Mouse (Mus musculus) adrenal gland, postnatal 36 days (tissue): ENCODE data around the gene Nop53. TPM values are rescaled to one million over a fixed set of nuclear protein-coding genes. Genes with fewer than 3 reads are reported as not detected.
"Not testable (repeated sequence)": the region's sequence is repeated elsewhere in the genome, so short reads cannot be mapped to it uniquely, and the experiment has no call there.

ENCODE experiments used
- DNase-seq, 2 experiments: peaks; one replicate each; pipeline ENCODE4 v3.0.0; 2021; ENCODE audit warnings: mixed read lengths in 1 of 2
- total RNA-seq, 2 experiments: library from RNA; stranded (reverse); gene quantifications; 2 replicates each; pipeline ENCODE4 v1.2.3; 2021

Gene Nop53
- total RNA-seq, 2 experiments from 2014 or later, result 181 to 189 TPM

DNA sequence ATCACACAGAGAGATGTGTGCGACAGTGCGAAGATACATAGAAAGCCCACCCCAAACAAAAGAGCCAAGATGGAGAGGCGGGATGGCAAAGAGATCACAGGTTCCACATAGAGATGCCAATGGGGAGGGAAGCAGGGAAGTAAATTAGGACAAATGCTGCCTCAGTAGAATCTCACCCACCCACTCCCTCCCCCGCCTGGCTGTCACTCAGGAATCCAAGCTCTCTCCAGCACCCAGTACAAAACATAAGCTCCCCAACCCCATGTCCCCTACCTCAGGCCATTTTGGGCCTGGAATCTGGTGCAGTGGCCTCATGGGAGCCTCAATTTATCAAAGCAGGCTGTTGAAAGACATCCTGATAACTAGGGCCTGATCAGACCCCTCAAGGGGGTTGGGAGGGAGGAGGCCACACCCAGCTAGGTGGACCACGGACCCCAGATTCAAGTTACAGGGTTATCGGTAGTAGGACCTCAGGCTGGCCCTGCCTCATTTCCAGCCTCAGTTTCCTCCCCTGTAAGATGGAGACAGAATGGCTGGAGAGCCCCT, 25.2 kb downstream of the Nop53 start:
- no peak for DNase-seq

- no peak for DNase-seq
Measured at GRCm38 (mm10) chr7:15919947-15920346, 25.9 kb downstream of the Nop53 start.

DNA sequence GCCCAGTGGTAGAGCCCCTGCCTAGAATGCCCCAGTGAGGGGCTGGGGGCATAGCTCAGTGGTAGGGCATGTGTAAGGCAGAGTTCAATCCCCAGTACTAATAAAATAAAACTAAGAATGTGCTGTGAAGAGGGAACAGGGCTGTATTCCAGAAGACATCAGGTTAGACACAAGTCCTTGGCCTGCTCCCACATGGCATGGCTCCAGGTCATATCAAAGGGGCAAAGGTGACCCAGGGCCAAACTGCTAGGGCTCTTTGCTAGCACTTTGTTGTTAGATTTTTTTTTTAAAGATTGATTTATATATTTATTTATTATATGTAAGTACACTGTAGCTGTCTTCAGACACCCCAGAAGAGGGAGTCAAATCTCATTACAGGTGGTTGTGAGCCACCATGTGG, 27.5 kb downstream of the Nop53 start:
- DNase-seq, result peak; percentile 20 to 40

- DNase-seq, result no peak
Measured at GRCm38 (mm10) chr7:15916996-15917395, 28.9 kb downstream of the Nop53 start.

- DNase-seq, result no peak
Measured at GRCm38 (mm10) chr7:15916134-15916723, 29.6 kb downstream of the Nop53 start.

- not testable (repeated sequence) for DNase-seq
Measured at GRCm38 (mm10) chr7:15915695-15916094, 30.2 kb downstream of the Nop53 start.

- DNase-seq, result no peak
Measured at GRCm38 (mm10) chr7:15914751-15915150, 31.1 kb downstream of the Nop53 start.

DNA sequence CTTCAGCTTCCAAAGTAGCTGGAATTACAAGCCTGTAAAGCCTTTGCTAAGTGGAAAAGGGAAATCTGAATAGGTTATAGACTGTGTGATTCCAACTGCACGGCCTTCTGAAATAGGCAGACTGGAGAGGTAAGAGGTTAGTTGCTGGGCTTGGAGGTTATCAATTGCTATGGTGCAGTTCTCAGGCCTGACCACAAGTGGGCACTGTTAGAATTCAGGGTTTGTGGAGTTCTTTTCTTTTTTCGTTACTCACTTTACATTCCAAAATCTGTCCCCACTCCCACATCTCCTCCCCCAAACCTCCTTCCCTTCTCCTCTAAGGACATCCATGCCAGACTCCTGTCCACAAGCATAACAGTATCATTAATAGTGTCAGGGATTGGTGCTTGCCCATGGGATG, 31.6 kb downstream of the Nop53 start:
- peak; percentile 25 to 44 for DNase-seq

GRCm38 (mm10) chr7:15912183-15912582, 33.7 kb downstream of the Nop53 start:
- peak; percentile 73 to 82 for DNase-seq

GRCm38 (mm10) chr7:15910521-15910920, 35.4 kb downstream of the Nop53 start:
- DNase-seq, result no peak

GRCm38 (mm10) chr7:15907971-15908590, 37.8 kb downstream of the Nop53 start:
- no peak for DNase-seq

DNA sequence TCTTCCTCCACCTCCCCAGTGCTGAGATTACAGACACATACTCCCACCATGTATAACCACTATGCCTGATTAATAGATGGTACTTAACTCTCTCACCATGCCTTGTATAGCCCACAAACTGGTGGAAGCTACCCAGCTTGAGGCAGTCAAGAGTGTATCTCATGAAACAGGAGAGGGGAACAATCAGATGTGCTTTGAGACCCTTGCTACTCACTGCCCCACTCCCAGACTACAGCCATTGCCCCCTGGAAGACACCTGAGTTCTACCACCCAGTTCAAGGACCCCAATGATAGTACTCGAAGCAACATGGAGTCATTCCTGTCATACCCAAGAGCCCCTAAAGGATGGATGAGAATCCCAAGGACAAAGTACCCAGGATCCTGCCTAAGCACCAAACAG, 39.3 kb downstream of the Nop53 start:
- no peak for DNase-seq

DNA sequence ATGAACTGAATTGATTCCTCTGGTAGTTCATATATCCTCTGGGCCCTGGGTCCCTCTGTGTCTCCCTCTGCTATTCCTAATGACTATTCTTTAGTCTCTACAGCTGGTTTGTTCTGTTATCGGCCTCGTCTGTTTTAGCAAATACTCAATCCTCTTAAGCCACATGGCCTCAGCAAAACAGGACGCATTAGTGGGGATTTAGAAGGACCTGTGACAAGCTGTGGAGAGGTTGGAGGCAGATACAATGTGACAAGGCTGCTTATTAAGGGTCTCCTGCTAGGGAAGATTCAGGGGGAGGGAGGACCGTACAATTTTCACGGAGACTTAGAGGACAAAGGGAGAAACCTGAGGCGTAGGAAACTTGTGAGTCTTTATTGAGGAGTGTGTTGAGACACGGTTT, 40.0 kb downstream of the Nop53 start:
- DNase-seq, result no peak

GRCm38 (mm10) chr7:15901366-15902048, 44.4 kb downstream of the Nop53 start:
- no peak for DNase-seq

DNA sequence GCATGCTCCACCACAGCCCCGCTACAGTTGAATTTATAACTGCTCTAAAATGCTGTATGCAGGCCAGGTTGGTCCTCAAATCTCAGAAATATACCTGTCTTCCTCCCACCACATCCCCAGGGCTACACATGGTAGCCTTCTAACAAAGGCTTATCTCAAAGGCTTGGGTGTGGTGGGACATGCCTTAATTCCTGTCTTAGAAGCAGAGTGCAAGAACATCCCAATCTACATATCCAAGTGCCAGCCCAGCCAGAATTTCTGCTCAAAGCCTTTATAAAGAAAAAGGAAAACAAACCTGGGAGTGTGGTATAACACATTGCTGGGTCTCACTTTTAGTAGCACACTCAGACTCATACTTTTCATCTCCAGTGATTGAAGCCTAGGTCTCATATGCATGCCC, 51.6 kb downstream of the Nop53 start:
- DNase-seq, result no peak

Other genes starting within 250 kb of the Nop53 start
- gene Obox5, start 195.9 kb downstream of the Nop53 start, total RNA-seq, result not detected
- not detected for gene Obox6, start 106.4 kb downstream of the Nop53 start, total RNA-seq
- not detected for gene Crx, start 66.1 kb downstream of the Nop53 start, total RNA-seq
- not detected for gene Crxos, start 63.5 kb downstream of the Nop53 start, total RNA-seq
- 100 to 1,000 TPM; 174 to 216 TPM for gene Selenow, start 23.7 kb downstream of the Nop53 start, total RNA-seq
- gene Ehd2, start 21.5 kb upstream of the Nop53 start, total RNA-seq, result 10 to 100 TPM; 36.7 to 85.9 TPM
- 1 to 10 TPM; 9.4 to 9.9 TPM for gene Bicra, start 101.8 kb upstream of the Nop53 start, total RNA-seq
- gene Zfp541, start 115.7 kb upstream of the Nop53 start, total RNA-seq, result under 1 TPM; 0.10 to 0.13 TPM
- 100 to 1,000 TPM; 143 to 167 TPM for gene Napa, start 152.4 kb upstream of the Nop53 start, total RNA-seq
- gene Kptn, start 173.8 kb upstream of the Nop53 start, total RNA-seq, result 10 to 100 TPM; 20.0 to 22.6 TPM
- gene Slc8a2, start 183.8 kb upstream of the Nop53 start, total RNA-seq, result 1 to 10 TPM; 1.7 to 2.6 TPM
- gene Meis3, start 229.0 kb upstream of the Nop53 start, total RNA-seq, result 10 to 100 TPM; 11.6 to 14.0 TPM